Mouse (Mus musculus): Measurements from ENCODE around the gene Sbf2. TPM values are rescaled to one million over a fixed set of nuclear protein-coding genes. Genes with fewer than 3 reads are reported as not detected.
"Not testable (repeated sequence)": the region's sequence is repeated elsewhere in the genome, so short reads cannot be mapped to it uniquely, and the experiment has no call there.

The Sbf2 gene
- polyA plus RNA-seq, 1 experiment from 2014 or later, result 29.2 TPM

DNA sequence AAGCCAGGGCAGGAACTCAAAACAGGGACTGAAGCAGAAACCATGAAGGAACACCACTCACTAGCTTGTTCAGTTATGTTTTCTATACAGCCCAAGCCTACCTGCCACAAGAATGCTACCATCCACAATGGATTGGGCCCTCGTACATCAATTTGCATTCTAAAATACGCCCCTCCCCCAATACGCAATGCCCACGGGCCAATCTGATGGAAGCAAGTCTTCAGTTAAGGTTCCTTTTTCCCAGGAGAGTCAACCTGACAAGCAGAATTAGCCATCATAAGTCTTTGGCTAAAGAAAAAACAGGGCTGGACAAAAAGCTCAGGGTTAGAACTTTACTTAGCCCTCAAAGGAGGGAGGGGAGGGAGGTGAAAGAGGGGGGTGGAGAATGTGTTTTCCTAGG lies 9.2 kb downstream of the Sbf2 start:
- H3K27ac ChIP-seq, result no peak overlapping the region
- WGBS, result 78% methylated on average over 4 of the region's 4 CpGs
- no peak overlapping the region for H3K4me3 ChIP-seq
- no peak overlapping the region for H3K4me2 ChIP-seq
- no peaks in the 10 kb centered on the region for H3K4me1 ChIP-seq
- H3K27me3 ChIP-seq, result no peaks in the 10 kb centered on the region
- H3K9me3 ChIP-seq, result no peaks in the 10 kb centered on the region
- no peak for ATAC-seq (ENCODE audit: insufficient number of reproducible peaks, low FRiP score, low TSS enrichment, low read depth)
- H3K9ac ChIP-seq, result no peak overlapping the region
- no peaks in the 10 kb centered on the region for H3K36me3 ChIP-seq

DNA sequence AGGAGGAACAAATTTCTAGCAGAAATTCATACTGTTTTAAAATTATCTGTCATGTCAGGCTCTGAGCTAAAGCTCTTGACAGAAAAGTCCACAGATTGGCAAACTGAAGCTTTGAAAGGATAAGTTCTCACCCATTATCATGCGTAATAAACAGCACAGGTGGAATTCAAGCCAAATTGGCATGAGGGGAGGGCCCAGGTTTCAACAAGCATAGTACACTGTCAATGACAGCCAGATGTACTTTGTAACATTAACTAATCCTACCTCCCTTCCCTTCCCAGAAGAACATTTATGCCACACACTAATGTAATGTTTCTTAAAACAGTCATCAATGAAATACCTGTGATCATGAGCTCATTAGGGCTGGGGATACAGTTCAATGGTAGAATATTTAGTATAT lies 17.6 kb downstream of the Sbf2 start:
- 91% methylated on average over 1 of the region's 1 CpGs for WGBS
- H3K27ac ChIP-seq, result no peak overlapping the region
- no peaks in the 10 kb centered on the region for H3K27me3 ChIP-seq
- peaks cover 6% of the 10 kb centered on the region; the same call in 1 of the 2 replicates for H3K36me3 ChIP-seq
- H3K4me1 ChIP-seq, result no peaks in the 10 kb centered on the region
- H3K9ac ChIP-seq, result no peak overlapping the region
- no peak overlapping the region for H3K4me2 ChIP-seq
- no peak overlapping the region for H3K4me3 ChIP-seq
- no peak for ATAC-seq (ENCODE audit: insufficient number of reproducible peaks, low FRiP score, low TSS enrichment, low read depth)
- H3K9me3 ChIP-seq, result no peaks in the 10 kb centered on the region

DNA sequence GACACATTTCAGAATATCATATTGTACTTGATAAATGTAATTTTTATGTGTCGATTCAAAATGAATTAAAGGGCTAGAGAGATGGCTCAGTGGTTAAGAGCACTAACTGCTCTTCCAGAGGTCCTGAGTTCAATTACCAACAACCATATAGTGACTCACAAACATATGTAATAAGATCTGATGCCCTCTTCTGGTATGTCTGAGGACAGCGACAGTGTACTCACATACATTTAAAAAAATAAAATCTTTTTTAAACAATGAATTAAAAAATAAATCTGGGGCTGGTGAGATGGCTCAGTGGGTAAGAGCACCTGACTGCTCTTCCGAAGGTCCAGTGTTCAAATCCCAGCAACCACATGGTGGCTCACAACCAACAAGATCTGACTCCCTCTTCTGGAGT lies 20.7 kb downstream of the Sbf2 start:
- not testable (repeated sequence) for H3K9ac ChIP-seq; H3K27ac ChIP-seq; H3K4me3 ChIP-seq; H3K27me3 ChIP-seq; H3K36me3 ChIP-seq; H3K4me2 ChIP-seq; ATAC-seq (ENCODE audit: insufficient number of reproducible peaks, low FRiP score, low TSS enrichment, low read depth); H3K4me1 ChIP-seq; H3K9me3 ChIP-seq
- 91% methylated on average over 3 of the region's 3 CpGs for WGBS

DNA sequence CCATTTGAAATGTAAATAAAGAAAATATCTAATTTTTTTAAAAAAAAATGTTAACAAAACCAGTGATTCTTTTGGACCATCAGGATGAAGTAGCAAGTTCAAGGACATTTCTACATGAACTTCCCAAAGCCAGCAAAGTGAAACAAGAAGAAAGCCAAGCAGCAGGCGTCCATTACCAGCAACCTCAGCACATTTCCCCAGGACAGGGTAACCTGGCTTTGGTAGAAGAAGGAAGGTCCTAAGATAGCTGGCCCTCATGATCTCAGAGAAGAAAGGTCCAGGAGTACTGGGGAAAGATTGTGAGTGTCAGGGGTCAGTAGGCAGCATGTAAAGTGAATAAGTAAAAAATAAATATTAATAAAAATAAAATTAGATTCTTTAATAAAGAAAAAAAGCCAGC lies 27.0 kb downstream of the Sbf2 start:
- Histone ChIP-seq H3K4me2 (no peak overlapping the region), H3K9ac (no peak overlapping the region), H3K27ac (no peak overlapping the region), H3K27me3 (no peaks in the 10 kb centered on the region), H3K4me3 (no peak overlapping the region), H3K9me3 (no peaks in the 10 kb centered on the region), H3K4me1 (no peaks in the 10 kb centered on the region; the same call in 1 of the 2 replicates), H3K36me3 (no peaks in the 10 kb centered on the region)
- WGBS, result 96% methylated on average over 1 of the region's 1 CpGs
- ATAC-seq (ENCODE audit: insufficient number of reproducible peaks, low FRiP score, low TSS enrichment, low read depth), result no peak

DNA sequence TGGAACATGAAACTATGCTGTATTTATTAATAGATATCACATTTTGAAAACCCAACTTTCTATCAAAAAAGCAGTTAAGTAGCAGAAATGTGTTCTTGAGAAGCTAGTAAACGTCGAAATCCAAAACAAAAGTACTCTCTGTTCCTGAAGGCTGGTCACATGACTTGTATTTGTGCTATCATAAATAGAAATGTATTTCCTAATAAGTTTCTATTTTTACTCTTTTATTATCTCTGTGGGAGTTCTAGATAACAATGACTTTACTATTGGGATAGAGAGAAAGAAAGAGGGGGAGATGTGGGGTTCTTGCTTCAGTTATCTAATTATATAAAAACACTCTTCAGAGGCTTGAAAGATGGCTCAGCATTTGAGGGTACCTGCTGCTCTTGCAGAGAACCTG lies 29.5 kb downstream of the Sbf2 start:
- Histone ChIP-seq H3K36me3 (no peaks in the 10 kb centered on the region), H3K9ac (no peak overlapping the region), H3K4me3 (no peak overlapping the region), H3K9me3 (no peaks in the 10 kb centered on the region), H3K27me3 (no peaks in the 10 kb centered on the region), H3K4me2 (no peak overlapping the region), H3K4me1 (no peaks in the 10 kb centered on the region; the same call in 1 of the 2 replicates), H3K27ac (no peak overlapping the region)
- WGBS, result 60% methylated on average over 2 of the region's 2 CpGs
- ATAC-seq (ENCODE audit: insufficient number of reproducible peaks, low FRiP score, low TSS enrichment, low read depth), result no peak

DNA sequence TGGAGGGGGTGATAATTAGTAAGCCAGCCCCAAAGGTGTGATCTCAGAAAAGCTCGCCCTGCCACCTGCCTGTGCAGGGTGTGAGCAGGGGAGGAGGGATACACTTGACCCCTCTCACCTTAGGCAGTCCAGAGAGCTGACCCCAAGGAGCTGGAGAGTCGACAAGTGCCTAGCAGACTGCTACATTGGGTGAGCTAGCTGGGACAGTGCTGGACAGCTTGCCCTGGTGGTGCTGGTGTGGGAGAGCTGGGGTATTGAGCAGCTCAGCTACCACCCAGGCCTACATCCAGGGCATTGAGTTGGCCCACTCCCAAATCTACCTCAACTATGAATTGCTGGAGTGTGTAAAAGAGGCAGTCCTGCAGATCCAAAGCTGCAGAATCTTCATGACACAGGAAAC lies 30.6 kb downstream of the Sbf2 start:
- no peak overlapping the region for H3K4me3 ChIP-seq
- H3K9me3 ChIP-seq, result no peaks in the 10 kb centered on the region
- WGBS, result 69% methylated on average over 2 of the region's 2 CpGs
- H3K36me3 ChIP-seq, result no peaks in the 10 kb centered on the region
- no peaks in the 10 kb centered on the region; the same call in 1 of the 2 replicates for H3K4me1 ChIP-seq
- H3K27ac ChIP-seq, result no peak overlapping the region
- 0 out of 2 replicates have a peak, but pooled peaks have one; percentile 35 for ATAC-seq (ENCODE audit: insufficient number of reproducible peaks, low FRiP score, low TSS enrichment, low read depth)
- H3K27me3 ChIP-seq, result no peaks in the 10 kb centered on the region
- no peak overlapping the region for H3K4me2 ChIP-seq
- no peak overlapping the region for H3K9ac ChIP-seq

DNA sequence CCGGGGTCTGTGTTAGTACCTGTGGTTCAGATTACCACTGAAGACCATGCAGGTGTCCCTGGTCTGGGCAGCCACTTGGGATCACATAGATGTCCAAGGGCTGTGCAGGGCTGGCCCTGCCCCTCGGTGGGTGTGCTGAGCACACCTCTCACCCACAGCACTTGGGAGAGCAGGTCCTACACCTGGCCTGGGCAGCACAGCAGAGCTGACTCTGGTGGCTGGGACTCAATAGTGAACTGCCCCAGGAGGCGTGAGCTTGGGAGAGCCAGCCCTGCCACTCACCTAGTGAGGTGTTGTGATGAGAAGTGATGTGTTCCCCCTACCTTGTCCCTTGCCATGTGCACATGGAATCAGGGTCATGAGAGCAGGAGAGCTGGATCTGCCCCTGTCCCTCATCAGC lies 31.0 kb downstream of the Sbf2 start:
- Histone ChIP-seq H3K9me3 (no peaks in the 10 kb centered on the region), H3K9ac (no peak overlapping the region), H3K27ac (no peak overlapping the region), H3K4me3 (no peak overlapping the region), H3K4me1 (no peaks in the 10 kb centered on the region; the same call in 1 of the 2 replicates), H3K36me3 (no peaks in the 10 kb centered on the region), H3K4me2 (no peak overlapping the region), H3K27me3 (no peaks in the 10 kb centered on the region)
- no peak for ATAC-seq (ENCODE audit: insufficient number of reproducible peaks, low FRiP score, low TSS enrichment, low read depth)
- WGBS, result 93% methylated on average over 3 of the region's 3 CpGs

DNA sequence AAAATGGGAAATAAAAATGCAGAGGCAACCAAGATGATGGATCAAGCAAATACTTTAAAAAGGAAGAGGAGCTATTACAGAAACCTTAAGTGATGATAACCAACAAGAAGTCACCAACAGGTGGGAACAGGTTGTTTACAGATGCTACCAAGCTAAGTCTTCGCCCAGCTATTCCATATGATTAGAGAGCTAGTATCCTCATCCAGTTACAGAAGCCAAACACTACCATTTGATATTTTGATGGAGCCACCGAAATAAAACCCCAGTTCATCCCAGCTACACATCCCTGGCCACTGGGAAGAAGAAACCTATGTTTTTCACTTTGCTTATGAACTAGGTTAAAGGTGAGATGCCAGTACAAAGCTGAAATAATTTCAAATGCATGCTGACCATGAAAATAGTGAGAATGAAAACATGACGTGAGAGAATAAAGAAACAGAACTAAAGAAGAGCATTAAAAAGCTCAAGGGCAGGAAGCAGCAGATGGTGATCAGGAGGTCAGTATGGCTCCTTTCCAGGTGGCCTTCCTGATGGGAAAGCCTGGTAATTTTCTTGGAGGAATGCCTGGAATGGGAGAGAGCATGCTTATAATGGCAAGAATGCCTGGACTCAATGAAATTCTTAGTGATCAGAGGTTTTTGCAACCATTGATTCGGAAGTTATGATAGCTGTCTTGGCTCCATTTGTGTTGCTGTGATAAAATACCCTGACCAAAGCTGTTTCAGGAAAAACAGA lies 48.7 kb downstream of the Sbf2 start:
- ATAC-seq (ENCODE audit: insufficient number of reproducible peaks, low FRiP score, low TSS enrichment, low read depth), result no peak
- Histone ChIP-seq H3K4me3 (no peak overlapping the region), H3K36me3 (no peaks in the 10 kb centered on the region), H3K4me2 (no peak overlapping the region), H3K4me1 (no peaks in the 10 kb centered on the region), H3K27me3 (no peaks in the 10 kb centered on the region), H3K27ac (no peak overlapping the region), H3K9me3 (no peaks in the 10 kb centered on the region), H3K9ac (no peak overlapping the region)
- WGBS, result 77% methylated on average over 4 of the region's 4 CpGs

DNA sequence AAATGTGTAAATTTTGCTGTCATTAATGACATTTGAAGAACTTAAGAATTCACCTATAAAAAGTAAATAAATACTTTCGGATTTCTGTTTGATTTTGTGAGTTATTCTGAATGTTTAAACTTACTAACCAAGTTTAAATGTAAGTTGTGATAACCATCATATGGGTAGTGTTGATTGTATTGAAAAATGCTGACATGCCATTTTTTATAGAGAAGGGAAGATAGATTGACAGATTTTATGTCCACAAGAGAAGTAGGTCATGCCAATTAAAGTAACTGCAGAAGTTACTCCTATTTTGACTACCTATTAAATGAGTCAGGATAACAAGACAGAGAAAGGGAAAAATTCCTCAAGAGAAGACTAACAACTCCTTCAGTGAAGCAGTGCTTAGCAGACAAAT lies 53.1 kb downstream of the Sbf2 start:
- H3K4me3 ChIP-seq, result no peak overlapping the region
- H3K9me3 ChIP-seq, result no peaks in the 10 kb centered on the region
- 0 out of 2 replicates have a peak, but pooled peaks cover 3% of the 10 kb centered on the region for H3K4me1 ChIP-seq
- H3K27ac ChIP-seq, result no peak overlapping the region
- H3K27me3 ChIP-seq, result no peaks in the 10 kb centered on the region
- H3K9ac ChIP-seq, result no peak overlapping the region
- peaks cover 6% of the 10 kb centered on the region; the same call in 1 of the 2 replicates for H3K36me3 ChIP-seq
- ATAC-seq (ENCODE audit: insufficient number of reproducible peaks, low FRiP score, low TSS enrichment, low read depth), result no peak
- 96% methylated on average over 1 of the region's 1 CpGs for WGBS
- no peak overlapping the region for H3K4me2 ChIP-seq

GRCm38 (mm10) chr7:110557001-110557400 lies 57.7 kb downstream of the Sbf2 start:
- 0 out of 2 replicates have a peak, but pooled peaks cover 3% of the 10 kb centered on the region for H3K4me1 ChIP-seq
- no peak overlapping the region for H3K9ac ChIP-seq
- no peak for ATAC-seq (ENCODE audit: insufficient number of reproducible peaks, low FRiP score, low TSS enrichment, low read depth)

GRCm38 (mm10) chr7:110556221-110556620 lies 58.5 kb downstream of the Sbf2 start:
- Histone ChIP-seq H3K27ac (no peak overlapping the region), H3K4me1 (0 out of 2 replicates have a peak, but pooled peaks cover 3% of the 10 kb centered on the region), H3K4me3 (no peak overlapping the region), H3K4me2 (no peak overlapping the region), H3K9ac (no peak overlapping the region), H3K27me3 (no peaks in the 10 kb centered on the region), H3K9me3 (no peaks in the 10 kb centered on the region), H3K36me3 (peaks cover 6% of the 10 kb centered on the region; the same call in 1 of the 2 replicates)
- ATAC-seq (ENCODE audit: insufficient number of reproducible peaks, low FRiP score, low TSS enrichment, low read depth), result no peak

More at GRCm38 (mm10) chr7:110557001-110557400, 57.7 kb downstream of the Sbf2 start:
- Histone ChIP-seq H3K36me3 (peaks cover 6% of the 10 kb centered on the region; the same call in 1 of the 2 replicates), H3K4me2 (no peak overlapping the region), H3K4me3 (no peak overlapping the region), H3K27ac (no peak overlapping the region), H3K9me3 (no peaks in the 10 kb centered on the region), H3K27me3 (no peaks in the 10 kb centered on the region)

DNA sequence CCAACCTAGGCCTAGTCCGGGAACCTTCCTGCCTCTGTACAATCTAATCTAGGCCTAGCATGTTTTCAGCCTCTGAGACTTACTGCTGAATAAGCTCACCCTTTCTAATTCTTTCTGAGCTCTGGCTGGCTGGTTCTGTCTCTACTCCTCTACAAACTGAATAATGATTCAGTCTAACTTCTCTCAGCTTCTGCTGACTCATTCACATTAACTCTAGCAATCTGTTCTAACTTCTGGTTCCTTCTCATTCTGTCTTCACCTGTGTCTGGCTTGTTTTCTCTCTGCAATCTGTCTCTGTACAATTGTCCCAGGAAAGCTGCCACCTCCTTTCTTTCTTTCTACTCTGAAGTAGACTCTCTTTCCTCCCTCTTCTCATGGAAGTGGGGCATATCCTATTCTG lies 59.5 kb downstream of the Sbf2 start:
- Histone ChIP-seq H3K4me3 (no peak overlapping the region), H3K27ac (no peak overlapping the region), H3K4me1 (0 out of 2 replicates have a peak, but pooled peaks cover 3% of the 10 kb centered on the region), H3K36me3 (peaks cover 6% of the 10 kb centered on the region; the same call in 1 of the 2 replicates), H3K9me3 (no peaks in the 10 kb centered on the region), H3K27me3 (no peaks in the 10 kb centered on the region), H3K9ac (no peak overlapping the region), H3K4me2 (no peak overlapping the region)
- no peak for ATAC-seq (ENCODE audit: insufficient number of reproducible peaks, low FRiP score, low TSS enrichment, low read depth)
- 89% methylated on average over 1 of the region's 1 CpGs for WGBS
